Mouse (Mus musculus): ENCODE data around the gene Cela2a.

The Cela2a gene

DNA sequence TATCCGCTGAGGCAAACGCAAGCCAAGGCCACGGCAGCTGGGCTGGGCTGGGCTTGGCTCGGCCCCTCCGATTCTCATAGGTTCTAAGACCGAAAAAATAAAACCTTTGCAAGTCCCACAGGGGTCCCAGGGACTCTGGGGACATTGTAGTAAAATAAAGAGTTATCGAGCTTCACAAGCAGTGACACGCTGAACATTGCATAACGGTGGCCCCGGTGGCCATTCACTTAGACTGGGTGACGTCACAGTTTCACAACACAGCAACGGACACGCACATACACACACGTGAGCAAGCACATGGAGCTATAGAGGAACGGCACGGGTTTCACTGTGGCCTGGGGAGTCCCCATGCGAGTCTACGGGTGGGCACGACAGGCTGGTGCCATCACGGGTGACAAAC lies 32.5 kb upstream of the Cela2a start:
- no peak for DNase-seq (ENCODE audit: low read depth, low spot score)

DNA sequence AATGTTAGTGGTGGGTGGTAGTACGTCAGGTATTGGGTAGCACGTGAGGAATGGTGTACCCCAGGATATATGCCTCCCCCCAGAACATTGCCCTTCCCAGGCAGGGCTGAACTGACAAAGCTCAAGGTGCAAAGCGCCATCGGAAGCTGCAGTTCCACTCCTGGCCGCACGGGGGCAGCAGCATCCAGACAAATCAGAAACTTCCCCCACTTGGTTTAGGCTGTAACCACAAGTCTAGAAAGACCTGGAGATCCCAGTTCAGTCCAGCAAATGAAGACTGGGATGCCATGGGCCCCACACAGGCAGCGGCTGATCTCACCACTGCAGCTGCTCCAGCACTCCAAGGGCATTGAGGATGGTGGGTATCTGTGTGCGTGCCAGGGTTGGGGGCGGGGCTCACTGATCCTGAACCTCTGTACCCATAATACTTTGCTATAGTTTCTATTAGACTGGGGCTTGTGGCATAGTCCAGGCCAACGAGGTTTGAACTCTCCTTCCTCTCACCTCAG lies 31.5 kb upstream of the Cela2a start:
- DNase-seq (ENCODE audit: low read depth, low spot score): no peak

DNA sequence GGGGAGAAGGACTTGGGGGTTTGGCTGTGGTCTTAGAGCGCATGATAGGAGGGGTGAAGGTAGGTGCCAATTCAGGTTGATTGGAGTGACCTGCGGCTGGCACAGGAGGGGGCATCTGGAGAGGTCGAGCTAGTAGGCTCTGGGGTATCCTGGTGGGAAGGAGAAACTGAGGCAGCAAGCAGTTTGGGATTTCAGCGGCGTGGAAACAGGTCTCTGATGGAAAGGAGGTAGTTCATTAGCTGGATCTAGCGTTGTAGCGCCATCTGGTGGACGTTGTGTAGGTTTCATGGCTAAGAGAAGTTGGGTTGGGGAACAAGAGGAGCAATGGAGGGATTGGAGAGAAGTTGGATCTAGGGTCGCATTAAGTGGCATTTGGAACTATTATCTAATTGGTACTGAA lies 27.5 kb upstream of the Cela2a start:
- no peak for DNase-seq (ENCODE audit: low read depth, low spot score)

DNA sequence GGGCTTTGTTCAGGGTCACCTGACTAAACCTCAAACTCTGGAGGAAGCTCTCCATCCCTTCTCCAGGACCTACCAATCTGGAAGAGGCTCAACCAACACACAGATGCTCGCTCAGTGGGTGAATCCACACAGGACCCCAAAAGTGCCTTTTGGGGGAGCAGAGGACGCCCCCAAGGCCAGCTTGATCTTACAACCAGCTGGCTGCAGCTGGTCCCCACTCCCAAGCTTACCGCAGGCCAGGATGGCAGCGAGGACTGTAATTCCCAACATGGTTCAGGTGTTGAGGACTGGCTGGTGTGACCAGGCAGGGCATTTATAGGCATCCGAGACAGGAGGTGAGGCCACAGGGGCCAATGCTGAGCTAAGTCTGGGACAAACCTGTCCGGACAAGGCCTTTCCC lies 20.0 kb upstream of the Cela2a start, which contains the start of gene Ctrc:
Gene Ctrc, minus strand, starts transcription at position 361 of the 400 bp plus-strand sequence.
- no peak for DNase-seq (ENCODE audit: low read depth, low spot score)

DNA sequence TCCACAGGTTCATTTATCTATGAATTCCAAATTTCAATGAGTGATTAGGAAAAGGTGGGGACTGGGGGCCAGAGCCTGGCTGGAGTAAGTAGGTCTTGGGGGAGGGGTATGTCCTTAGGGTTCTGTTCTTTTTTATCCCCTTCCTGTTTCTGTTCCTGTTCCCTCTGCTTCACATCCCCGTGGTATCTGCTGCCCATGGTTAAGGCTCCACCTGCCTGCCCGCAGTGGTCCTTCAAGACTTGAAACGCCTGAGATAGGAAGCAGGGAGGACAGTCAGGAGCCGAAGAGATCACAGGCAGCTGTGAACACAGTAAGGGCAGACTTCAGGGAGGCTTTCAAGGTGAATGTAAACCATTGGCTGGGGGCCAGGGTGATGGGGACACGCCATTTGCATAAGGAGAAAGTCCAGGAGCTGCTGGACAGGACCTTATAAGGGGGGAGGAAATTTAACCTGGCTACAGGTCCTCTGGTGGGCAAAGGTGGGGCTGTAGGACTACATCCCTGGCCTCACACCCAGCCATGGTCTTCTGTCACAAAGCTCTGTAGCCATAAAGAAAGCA lies 8.7 kb upstream of the Cela2a start:
- no peak for DNase-seq (ENCODE audit: low read depth, low spot score)

DNA sequence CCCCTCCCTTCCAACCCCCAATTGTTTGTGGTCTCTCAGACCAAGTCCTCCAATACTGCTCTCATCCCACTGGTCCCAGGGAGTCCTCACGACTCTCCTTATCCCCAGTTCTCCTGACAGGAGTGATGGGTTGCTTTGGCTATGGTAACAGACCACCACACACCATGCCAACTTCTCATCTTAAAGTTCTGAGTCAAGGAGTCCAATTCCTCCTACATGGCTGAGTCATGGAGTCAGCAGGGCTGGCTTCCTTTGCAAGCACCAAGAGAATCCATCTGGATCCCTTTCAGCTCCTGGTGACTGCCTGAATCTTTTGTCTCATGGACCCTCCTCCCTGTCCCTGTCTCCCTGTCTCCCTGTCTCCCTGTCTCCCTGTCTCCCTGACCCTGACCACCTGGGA lies 8.0 kb upstream of the Cela2a start:
- DNase-seq (ENCODE audit: low read depth, low spot score): no peak

DNA sequence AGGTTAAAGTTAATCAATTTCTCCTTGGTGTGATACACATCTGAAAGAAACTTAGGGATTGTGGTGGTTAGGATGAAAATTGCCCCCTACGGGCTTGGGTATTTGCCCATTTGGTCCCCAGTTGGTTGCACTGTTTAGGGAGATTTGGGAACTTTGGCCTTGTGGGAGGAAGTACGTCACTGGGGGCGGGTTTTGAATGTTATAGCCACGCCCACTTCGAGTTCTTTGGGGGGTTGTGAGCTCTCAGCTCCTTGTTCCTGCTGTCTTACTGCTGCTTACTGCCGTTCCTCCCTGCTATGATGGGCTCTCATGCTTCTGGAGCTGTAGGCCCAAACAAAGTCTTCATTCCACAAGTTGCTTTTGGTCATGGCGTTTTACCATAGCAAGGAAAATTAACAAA lies 5.4 kb upstream of the Cela2a start:
- DNase-seq (ENCODE audit: low read depth, low spot score): no peak

DNA sequence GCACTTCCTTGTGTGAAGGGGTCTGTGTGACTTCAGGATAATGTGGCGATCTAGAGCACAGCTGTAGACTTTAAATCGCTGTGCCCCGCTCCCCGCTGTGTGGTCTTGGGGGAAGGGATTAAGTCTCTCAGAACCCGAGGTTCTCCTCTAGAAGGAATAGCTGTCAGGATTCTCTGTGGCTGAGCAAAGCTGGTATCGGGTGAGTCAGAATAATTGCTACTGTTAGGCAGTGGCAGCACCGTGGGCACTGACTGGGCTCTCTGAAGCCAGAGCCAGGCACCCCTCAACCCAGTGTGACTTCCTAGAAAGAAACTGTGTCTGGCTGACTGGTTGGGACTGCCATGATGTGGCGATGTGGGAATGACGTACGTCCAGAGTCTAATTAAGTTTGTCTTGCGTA lies 4.4 kb upstream of the Cela2a start:
- no peak for DNase-seq (ENCODE audit: low read depth, low spot score)

DNA sequence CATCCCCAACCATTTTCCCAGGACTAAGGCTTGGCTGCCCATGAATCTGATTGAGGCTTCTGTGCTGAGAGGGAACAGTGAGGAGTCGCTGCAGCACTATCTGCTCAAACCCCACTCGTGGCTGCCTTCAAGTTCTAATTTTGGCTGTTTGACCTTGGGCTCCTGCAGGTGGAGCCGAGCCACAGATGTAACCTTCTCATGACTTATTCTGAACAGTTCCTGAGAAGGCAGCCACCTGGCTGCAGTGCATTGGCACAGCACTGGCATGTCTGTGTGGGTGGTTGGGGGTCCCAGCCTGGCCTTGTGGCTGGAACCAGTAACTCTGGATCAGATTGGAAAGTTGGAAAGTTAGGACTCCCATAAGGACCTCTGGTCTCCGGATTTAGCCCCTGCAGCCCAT lies 2.2 kb upstream of the Cela2a start:
- no peak for DNase-seq (ENCODE audit: low read depth, low spot score)

DNA sequence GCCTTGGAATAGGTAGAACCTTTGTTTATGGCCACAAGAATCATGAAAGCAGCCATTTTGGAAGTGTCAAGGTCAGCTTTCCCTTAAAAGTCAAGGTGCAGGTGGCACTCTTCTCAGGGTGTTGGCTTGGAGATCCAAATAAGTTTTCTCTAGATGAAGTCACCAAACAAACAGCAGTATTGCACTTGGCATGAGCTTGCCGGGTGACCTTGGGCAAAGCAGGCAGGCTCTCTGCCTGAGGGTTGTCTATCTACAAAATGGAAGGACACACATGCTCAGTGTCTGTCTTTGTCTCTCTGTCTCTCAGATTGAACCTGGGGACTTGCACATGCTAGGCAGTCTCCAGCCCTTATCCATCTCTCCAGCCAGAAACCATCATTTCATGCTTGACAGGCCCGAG lies 1.4 kb upstream of the Cela2a start:
- DNase-seq (ENCODE audit: low read depth, low spot score): no peak

DNA sequence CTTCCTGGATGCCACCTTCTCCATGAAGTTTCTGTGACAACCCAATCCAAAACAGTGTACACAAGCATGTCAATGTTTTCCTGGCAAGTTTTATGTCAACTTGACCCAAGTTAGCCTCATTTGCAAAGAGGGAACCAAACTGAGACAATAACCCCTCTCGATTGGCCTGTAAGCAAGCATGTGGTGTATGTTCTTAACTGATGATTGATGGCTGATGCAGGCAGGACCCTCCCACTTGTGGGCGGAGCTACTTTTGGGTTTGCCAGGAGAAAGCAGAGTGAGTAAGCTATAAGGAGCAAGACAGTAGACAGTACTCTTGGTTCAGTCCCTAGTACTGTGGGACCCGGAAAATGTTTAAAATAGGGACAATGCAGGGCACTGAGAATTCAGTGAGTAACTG lies 3.0 kb downstream of the Cela2a start:
- DNase-seq (ENCODE audit: low read depth, low spot score): no peak

DNA sequence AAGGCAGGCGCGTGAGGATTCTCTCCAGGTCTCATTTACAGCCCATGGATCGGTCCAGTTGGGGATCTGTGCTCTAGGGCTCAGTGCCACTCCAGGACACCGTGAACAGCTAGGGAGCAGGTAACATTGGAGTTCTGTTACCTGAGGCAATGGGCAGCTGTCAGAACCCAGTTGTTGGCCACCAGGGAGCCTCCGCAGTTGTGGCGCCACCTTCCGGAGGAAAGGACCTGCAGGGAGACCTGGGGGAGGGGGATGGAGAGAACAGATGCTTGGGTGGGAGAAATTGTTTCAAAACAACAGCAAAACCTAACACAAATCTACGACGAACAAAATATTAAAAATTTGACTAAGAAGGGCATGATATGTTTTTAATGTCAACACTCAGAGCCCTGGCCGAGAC lies 3.9 kb downstream of the Cela2a start:
- DNase-seq (ENCODE audit: low read depth, low spot score): no peak

DNA sequence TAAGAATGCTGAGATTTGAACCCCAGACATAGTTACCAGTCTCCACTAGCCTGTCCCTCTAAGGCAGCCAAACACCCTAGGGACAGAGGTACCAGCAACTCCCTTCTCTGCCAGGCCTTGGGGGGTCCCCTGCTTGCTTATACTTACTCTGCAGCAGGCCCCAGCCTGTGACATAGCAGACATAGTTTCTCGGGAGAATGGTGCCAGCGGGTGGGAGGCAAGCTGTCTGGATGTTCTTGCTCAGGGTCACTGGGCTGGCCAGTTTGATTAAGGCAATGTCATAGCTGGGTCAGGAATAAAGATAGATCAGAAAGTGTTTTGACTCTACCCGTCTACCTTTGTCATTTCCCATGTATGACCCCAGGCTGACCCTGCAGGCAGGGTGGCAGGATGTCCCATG lies 4.8 kb downstream of the Cela2a start:
- DNase-seq (ENCODE audit: low read depth, low spot score): no peak

DNA sequence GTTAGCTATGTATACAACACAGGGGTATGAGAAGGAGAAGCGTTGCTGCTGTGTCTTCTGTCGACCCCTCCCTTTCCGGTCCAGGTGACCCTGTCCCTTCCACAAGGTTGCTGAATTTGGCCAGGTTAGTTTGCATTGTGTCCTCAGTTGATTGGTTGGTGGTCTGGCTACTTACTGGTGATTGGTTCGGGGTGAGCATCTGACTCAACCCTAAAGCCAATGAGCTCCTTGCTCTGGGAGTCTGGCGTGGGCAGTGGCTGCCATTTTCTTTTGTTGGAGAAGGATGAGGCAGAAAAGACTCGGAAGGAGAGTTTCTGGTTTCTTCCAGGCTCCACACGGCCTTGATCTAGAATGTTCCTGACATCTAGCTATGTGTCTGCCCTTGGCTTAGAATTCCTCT lies 6.6 kb downstream of the Cela2a start:
- DNase-seq (ENCODE audit: low read depth, low spot score): no peak

DNA sequence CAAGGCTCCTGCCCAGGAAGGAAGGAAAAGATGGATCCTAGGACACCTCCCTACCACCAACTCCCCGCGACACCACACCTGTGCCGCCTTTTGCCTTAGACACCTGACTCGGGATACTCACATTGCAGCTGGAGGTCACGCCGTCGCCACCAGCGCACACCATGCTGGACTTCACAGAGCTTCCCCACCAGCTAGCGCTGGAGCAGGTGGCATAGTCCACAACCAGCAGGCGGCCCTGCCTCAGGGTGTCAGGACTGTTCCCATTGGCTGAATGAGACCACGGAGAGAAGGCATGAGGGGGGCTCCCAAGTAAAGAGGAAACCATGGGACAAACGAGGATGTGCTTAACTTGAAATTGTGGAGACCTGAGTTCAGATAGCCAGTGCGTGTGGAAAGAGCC lies 7.1 kb downstream of the Cela2a start:
- DNase-seq (ENCODE audit: low read depth, low spot score): no peak

DNA sequence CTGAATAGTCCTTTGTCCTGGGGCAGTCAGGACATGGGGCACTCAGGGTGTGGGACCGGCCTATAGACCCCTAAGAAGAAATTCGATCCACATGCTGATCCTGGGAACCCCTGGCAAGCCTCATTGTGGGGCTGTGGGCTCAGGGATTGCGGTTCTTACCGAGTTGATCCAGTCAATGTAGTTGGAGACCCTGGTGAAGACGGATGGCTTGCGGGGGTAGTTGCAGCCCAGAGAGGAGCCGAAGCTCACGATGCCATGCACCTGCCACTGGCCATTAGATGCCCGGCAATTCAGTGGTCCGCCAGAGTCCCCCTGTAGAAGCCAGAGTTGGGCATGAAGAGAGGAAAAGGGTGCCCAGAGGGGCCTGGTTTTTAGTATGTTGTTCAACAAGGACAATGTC lies 8.3 kb downstream of the Cela2a start:
- DNase-seq (ENCODE audit: low read depth, low spot score): no peak

DNA sequence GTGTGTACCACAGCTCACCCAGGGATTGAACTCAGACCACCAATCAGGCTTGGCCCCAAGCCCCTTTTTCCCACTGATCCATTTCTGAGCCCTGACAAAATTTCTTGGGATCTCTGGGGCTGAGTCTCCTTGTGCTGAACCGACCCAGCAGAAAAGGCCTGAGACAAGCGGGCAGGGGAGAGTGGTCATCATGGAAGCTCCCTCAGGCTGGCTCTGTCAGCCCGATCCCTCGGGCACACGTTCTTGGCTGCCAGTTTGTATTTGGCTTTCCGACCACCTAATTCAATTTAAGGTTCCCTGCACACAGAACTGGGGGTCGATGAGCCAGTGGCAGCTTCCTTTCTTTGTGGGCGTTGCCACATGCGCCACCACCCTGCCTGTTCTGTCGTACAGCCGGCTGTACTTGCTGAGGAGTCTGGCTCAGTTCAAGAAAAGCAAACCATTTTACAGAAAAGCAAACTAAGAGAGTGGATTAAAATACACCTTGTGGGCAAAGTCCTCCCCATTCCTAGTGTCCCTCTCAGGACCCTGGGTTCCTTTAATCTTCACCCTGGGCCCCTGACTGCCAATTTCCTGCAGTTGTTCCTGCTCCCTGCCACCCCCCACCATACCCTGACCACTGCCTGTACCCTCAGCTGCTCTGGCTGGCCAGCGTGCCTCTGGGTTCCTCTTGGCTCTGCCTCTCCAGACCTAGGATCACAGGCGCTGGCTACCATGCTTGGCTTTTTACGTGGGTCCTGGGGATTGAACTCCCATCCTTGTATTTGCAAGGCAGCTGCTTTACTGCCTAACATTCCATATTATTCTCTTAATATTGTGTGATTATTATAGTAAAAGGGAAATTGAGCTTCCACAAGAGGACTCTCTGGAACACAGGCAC lies 8.9 kb downstream of the Cela2a start:
- DNase-seq (ENCODE audit: low read depth, low spot score): no peak

DNA sequence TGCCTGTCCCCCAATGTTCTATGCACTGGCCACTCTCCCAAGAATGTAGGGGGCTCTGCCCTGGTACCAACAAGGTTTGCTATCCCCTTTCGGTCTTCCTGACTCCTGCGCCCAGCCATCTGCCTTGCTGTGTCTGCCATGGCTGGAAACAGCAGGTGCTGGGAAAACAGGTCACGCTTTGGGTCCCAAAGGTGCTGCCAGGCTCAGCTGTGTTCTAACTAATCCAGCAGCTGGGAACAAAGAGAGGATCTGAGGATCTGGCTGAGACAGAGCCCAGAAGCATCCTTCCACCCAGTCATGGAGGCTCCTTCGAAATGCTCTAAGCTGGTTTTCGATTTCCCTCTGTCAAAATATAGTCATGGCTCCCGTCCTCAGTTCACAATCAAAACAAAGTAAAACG lies 9.7 kb downstream of the Cela2a start:
- DNase-seq (ENCODE audit: low read depth, low spot score): no peak

DNA sequence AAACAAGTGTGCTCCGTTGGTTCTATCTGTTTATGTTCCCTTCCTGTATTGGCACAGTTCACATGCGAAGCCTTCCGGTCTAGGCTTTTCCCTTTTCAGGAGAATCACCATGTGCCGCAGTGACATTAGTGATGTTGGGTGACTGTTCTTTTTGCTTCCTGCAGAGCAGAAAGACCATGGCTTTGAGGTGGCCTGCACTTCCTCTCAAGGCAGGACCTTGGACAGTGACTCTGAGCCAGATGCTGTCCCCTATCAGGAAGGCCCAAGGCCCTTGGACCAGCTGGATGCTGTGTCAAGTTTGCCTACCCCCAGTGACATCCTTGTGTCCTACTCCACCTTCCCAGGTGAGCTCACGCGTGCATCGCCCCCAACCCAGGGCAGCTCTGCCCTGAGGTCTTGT lies 14.6 kb downstream of the Cela2a start:
- no peak for DNase-seq (ENCODE audit: low read depth, low spot score)

DNA sequence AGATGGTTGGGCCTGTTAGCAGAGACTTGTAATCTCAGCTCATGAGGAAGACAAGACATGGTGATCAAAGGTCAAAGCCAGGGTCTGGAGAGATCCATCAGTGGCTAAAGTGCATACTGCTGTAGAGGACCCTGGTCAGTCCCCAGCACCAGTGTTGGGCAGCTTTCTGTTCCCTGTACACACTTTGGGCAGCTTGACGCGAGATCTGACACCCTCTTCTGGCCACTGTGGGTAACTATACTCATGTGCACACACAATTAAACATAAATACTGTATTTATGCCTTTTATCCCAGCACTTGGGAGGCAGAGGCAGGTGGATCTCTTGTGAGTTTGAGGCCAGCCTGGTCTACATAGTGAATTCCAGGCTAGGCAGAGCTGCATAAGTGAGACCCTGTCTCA lies 15.0 kb downstream of the Cela2a start:
- DNase-seq (ENCODE audit: low read depth, low spot score): no peak

DNA sequence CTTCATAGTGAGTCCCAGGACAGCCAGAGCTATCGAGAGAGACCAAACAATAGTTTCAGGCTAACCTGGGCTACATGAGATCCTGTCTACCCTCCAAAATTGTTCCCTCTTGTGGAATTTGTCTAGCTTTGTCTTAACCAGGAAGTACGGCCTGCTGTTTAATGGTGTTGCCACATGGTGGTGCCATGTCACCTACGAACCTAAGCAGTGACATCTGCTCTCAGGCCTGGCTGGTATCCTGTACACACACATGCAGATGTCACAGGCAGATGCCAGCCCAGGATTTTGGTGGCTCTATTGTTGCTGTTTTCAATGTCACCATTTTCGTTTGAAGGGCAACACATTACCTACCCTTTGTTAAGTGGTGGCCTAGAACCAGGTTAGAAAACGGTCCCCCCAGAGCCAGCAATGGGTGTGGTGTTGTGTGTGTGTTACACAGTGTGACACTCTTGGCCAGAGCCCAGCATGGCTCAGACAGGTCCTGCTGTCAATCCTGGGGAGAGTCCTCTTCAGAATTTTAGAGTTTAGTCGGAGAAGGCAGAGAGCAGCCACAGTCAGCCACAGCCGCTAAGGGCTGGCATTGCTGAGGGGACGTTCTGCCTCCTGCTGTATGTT lies 16.0 kb downstream of the Cela2a start:
- no peak for DNase-seq (ENCODE audit: low read depth, low spot score)

DNA sequence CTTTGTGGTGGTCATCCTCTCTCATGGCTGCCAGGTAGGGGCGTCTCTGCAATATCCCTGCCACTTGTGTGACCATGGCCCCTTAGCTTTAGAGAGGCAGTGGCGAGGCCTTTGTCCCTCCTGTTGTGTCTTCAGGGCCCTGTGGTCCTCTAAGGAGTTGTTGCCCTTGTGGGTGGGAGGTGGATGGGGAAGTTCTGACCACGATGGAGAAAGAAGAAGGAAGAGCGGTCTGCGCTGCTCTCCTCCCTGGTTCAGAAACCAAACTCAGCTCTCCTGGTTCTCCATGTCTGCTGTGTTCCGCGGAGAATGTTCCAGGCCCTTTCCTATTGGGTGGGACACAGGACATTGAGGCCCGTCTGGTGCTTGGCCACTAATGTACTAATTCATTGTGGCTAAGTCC lies 20.1 kb downstream of the Cela2a start:
- DNase-seq (ENCODE audit: low read depth, low spot score): no peak

DNA sequence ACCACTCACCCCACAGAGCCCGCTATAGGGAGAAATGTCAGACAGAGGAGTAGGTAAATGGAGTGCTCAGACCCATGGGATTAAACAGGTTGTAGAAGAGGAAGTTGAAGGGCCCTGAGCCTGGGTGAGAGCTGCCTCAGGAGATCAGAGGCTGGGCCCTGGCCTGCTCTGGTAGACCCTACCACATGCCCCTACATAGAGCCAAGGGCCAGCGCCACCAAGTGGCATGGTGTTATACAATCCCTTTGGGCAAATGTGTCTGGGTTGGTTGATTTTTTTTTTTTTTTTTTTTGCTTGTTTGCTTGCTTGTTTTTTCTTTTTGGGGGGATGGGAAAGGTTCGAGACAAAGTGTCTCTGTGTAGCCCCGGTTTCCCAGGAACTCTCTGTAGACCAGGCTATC lies 21.9 kb downstream of the Cela2a start:
- DNase-seq (ENCODE audit: low read depth, low spot score): no peak
